In genomic region chr11:11968830-11969229, GRCm38 (mm10) we compare ENCODE assay signal across 9 mouse cellular contexts.
DNase-seq lines count a peak whose midpoint lies in the region; ATAC-seq lines count a peak whose summit lies in the region.
"Had no signal": no experiment of that assay in that cellular context is flagged by ENCODE, and none has a peak within 500 bp of the region (broad histone marks: within the 10 kb centered on the region; RNA-seq: fewer than 3 reads in every experiment).

No protein-coding gene starts in this region.

- H3K4me3 ChIP-seq in brown adipose tissue, adult 24 weeks (ENCODE audit: insufficient read depth, low read depth, low read length), result no peak overlapping the region
- H3K4me3 ChIP-seq in heart, embryonic 11.5 days (ENCODE audit: low read depth, low read length), result no peak overlapping the region
- H3K4me3 ChIP-seq in limb, embryonic 12.5 days (replicated peaks), result no peak overlapping the region

- peaks cover 15% of the 10 kb centered on the region for H3K36me3 ChIP-seq in heart, embryonic 11.5 days (ENCODE audit: control insufficient read depth, insufficient read depth, low read length)
- H3K36me3 ChIP-seq in limb, embryonic 12.5 days, result peaks cover 92% of the 10 kb centered on the region

- no peak overlapping the region for H3K4me2 ChIP-seq in heart, embryonic 11.5 days
- H3K4me2 ChIP-seq in limb, embryonic 12.5 days, result no peak overlapping the region

- WGBS in heart, embryonic 11.5 days (ENCODE audit: insufficient replicate concordance), result 63% methylated on average over 6 of the region's 6 CpGs
- WGBS in limb, embryonic 12.5 days, result 64% methylated on average over 6 of the region's 6 CpGs

- peaks cover 12% of the 10 kb centered on the region; the same call in 1 of the 2 replicates for H3K4me1 ChIP-seq in brown adipose tissue, adult 24 weeks (ENCODE audit: control insufficient read depth, insufficient read depth, insufficient read length, low read length)
- H3K4me1 ChIP-seq in heart, embryonic 11.5 days (ENCODE audit: control insufficient read depth, insufficient read depth, low read length), result peaks cover 52% of the 10 kb centered on the region
- peaks cover 3% of the 10 kb centered on the region; the same call in 1 of the 2 replicates for H3K4me1 ChIP-seq in limb, embryonic 12.5 days (replicated peaks)

- no peaks in the 10 kb centered on the region for H3K27me3 ChIP-seq in heart, embryonic 11.5 days (ENCODE audit: control insufficient read depth, insufficient read depth, low read length)
- H3K27me3 ChIP-seq in limb, embryonic 12.5 days, result no peaks in the 10 kb centered on the region

- H3K27ac ChIP-seq in brown adipose tissue, adult 24 weeks (replicated peaks; ENCODE audit: low read depth, low read length), result peak overlapping the region; percentile 68
- H3K27ac ChIP-seq in heart, embryonic 11.5 days (ENCODE audit: low read depth, low read length), result peak overlapping the region; percentile 60
- peak overlapping the region; percentile 36 for H3K27ac ChIP-seq in limb, embryonic 12.5 days

- H3K9ac ChIP-seq in heart, embryonic 11.5 days (ENCODE audit: low read depth, low read length), result peak overlapping the region; percentile 29
- no peak overlapping the region for H3K9ac ChIP-seq in limb, embryonic 12.5 days (replicated peaks)

- no peaks in the 10 kb centered on the region for H3K9me3 ChIP-seq in heart, embryonic 11.5 days (replicated peaks; ENCODE audit: control insufficient read depth, low read length)
- 0 out of 2 replicates have a peak, but pooled peaks cover 6% of the 10 kb centered on the region for H3K9me3 ChIP-seq in limb, embryonic 12.5 days

- peak; percentile 75 for DNase-seq in NIH3T3 (ENCODE audit: low read depth)
- DNase-seq in adrenal gland, postnatal 4 days (ENCODE audit: low spot score in 2 of 2), result no peak
- DNase-seq in ovary, postnatal 10 days (ENCODE audit: low spot score), result no peak
- no peak for DNase-seq in spleen, postnatal 36 days (ENCODE audit: low spot score in 2 of 2)
- DNase-seq: embryo, embryonic 11 days had no signal

- ATAC-seq in heart, embryonic 11.5 days (replicated peaks; ENCODE audit: insufficient number of reproducible peaks, low FRiP score, low TSS enrichment), result no peak
- ATAC-seq in limb, embryonic 12.5 days (ENCODE audit: insufficient number of reproducible peaks, insufficient read depth, low FRiP score, low TSS enrichment, low read depth), result no peak
- no peak for ATAC-seq in megakaryocyte-erythroid progenitor cell, adult 5-6 weeks (replicated peaks; ENCODE audit: low FRiP score, low TSS enrichment, poor library complexity, severe bottlenecking)
